8 mouse cellular contexts compared by ENCODE assay signal in the genomic region with DNA sequence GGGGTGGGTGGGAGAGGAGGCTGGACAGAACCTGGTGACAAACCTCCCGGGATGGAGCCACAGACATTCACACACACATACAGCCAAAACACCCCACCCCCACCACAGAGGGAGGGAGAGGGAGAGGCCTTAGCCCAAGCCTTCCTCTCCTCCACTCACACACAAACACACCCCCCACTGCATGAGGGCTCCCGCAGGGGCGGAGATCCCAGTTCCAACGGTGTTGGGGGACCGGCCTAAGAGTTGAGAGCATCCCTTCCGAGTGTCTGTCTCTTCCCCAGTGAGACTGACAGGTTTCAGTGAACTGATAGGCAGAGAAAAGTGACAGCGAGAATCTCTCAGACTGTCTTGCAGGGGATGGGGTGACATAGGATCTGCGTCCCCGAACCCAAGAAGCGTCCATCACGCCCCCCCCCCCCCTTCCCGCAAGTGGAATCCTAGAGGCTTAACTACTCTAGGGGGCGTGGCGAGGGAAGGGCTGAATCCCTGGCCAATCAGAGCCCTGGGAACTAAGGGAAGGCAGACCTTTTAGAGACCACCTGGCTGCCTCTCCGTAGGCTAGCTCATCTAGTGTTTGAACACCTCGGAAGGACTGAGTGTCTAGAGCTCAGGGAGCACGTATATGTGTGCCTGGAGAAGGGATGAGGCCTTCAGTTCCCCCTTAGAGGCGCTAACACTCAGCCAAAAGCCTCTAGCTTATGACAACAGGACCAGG. TPM values are rescaled to one million over a fixed set of nuclear protein-coding genes. Genes with fewer than 3 reads are reported as not detected.
DNase-seq lines count a peak whose midpoint lies in the region; ATAC-seq and TF ChIP-seq lines count a peak whose summit lies in the region.

No protein-coding gene starts in this region.

- under 1% methylated on average over 18 of the region's 18 CpGs for WGBS in cerebellum, adult 2 months
- under 1% methylated on average over 17 of the region's 18 CpGs for WGBS in hindbrain, embryonic 12.5 days
- 2% methylated on average over 16 of the region's 18 CpGs for WGBS in lung, postnatal 0 days

- H3K36me3 ChIP-seq in hindbrain, embryonic 12.5 days = no peaks in the 10 kb centered on the region
- no peaks in the 10 kb centered on the region for H3K36me3 ChIP-seq in lung, postnatal 0 days (ENCODE audit: insufficient read depth, low read length)

- no peaks in the 10 kb centered on the region for H3K9me3 ChIP-seq in hindbrain, embryonic 12.5 days (replicated peaks)
- no peaks in the 10 kb centered on the region for H3K9me3 ChIP-seq in lung, postnatal 0 days (ENCODE audit: low read length)

- H3K27me3 ChIP-seq in cerebellum, adult 2 months (ENCODE audit: control insufficient read depth, insufficient read depth, low read length) = peaks cover 2% of the 10 kb centered on the region; the same call in 1 of the 2 replicates
- H3K27me3 ChIP-seq in hindbrain, embryonic 12.5 days = peaks cover 63% of the 10 kb centered on the region
- H3K27me3 ChIP-seq in lung, postnatal 0 days (replicated peaks; ENCODE audit: insufficient read depth, low read length) = peaks cover 43% of the 10 kb centered on the region

- no peak for TF ChIP-seq CTCF in cerebellum, adult 2 months (IDR thresholded peaks at IDR 0.05; ENCODE audit: borderline replicate concordance, insufficient read depth, low read depth, low read length)
- peak; percentile 2; the same call in 1 of the 2 replicates for TF ChIP-seq CTCF in lung, postnatal 0 days (IDR thresholded peaks at IDR 0.05)

- ATAC-seq in frontal cortex, adult (ENCODE audit: low TSS enrichment) = peak; percentile 66
- peak; percentile 49 for ATAC-seq in hindbrain, embryonic 12.5 days (ENCODE audit: low FRiP score)
- ATAC-seq in lung, postnatal 0 days = peak; percentile 61

- peak overlapping the region; percentile 42 for H3K9ac ChIP-seq in hindbrain, embryonic 12.5 days
- peak overlapping the region; percentile 35 for H3K9ac ChIP-seq in lung, postnatal 0 days (replicated peaks; ENCODE audit: low read depth)

- peak overlapping the region; percentile 73 for H3K4me3 ChIP-seq in cerebellum, adult 2 months (replicated peaks; ENCODE audit: insufficient read depth, low read depth, low read length)
- H3K4me3 ChIP-seq in hindbrain, embryonic 12.5 days = peak overlapping the region; percentile 67
- H3K4me3 ChIP-seq in lung, postnatal 0 days (ENCODE audit: low read depth, low read length) = peak overlapping the region; percentile 60

- no peak for TF ChIP-seq EP300 in lung, postnatal 0 days (IDR thresholded peaks at IDR 0.05)

- H3K4me1 ChIP-seq in cerebellum, adult 2 months (ENCODE audit: control insufficient read depth, insufficient read depth, low read length) = peaks cover 5% of the 10 kb centered on the region; the same call in 1 of the 2 replicates
- peaks cover 36% of the 10 kb centered on the region for H3K4me1 ChIP-seq in hindbrain, embryonic 12.5 days
- H3K4me1 ChIP-seq in lung, postnatal 0 days (ENCODE audit: insufficient read depth, low read depth, low read length) = peaks cover 14% of the 10 kb centered on the region

- H3K4me2 ChIP-seq in hindbrain, embryonic 12.5 days (replicated peaks) = peak overlapping the region; percentile 95
- H3K4me2 ChIP-seq in lung, postnatal 0 days (replicated peaks; ENCODE audit: low read depth, low read length) = peak overlapping the region; percentile 99

- peak overlapping the region; percentile 82 for H3K27ac ChIP-seq in cerebellum, adult 2 months (ENCODE audit: insufficient read depth, low read length)
- peak overlapping the region; percentile 58 for H3K27ac ChIP-seq in hindbrain, embryonic 12.5 days
- H3K27ac ChIP-seq in lung, postnatal 0 days (ENCODE audit: low read length) = peak overlapping the region; percentile 84

- DNase-seq in frontal cortex, postnatal 25 days (ENCODE audit: low spot score in 2 of 2) = no peak
- DNase-seq in cerebellum, adult 2 months = peak; percentile 50 to 84
- DNase-seq in forelimb bud, embryonic 11.5 days (ENCODE audit: low read depth, low spot score) = peak; percentile 60
- peak; percentile 46 to 57 for DNase-seq in layer of hippocampus, postnatal 25 days (ENCODE audit: extremely low spot score in 1 of 2, low spot score in 1 of 2)
- peak; percentile 87 for DNase-seq in lung, postnatal 0 days (ENCODE audit: low spot score)
- DNase-seq in right cerebral cortex, adult 18-20 months = peak; percentile 83

- TF ChIP-seq POLR2A in cerebellum, adult 2 months (IDR thresholded peaks at IDR 0.05; ENCODE audit: borderline replicate concordance, insufficient read depth, low read length) = no peak

RNA-seq across cellular contexts. Expression of a gene that starts 2.0 kb away (rescaled TPM):
- polyA plus RNA-seq in cerebellum, adult 2 months (2012; rRNA removed) = 0.67 and 0.71 TPM in 2 replicates
- polyA plus RNA-seq in hindbrain, embryonic 12.5 days (2016; fragmentation: Nextera tagmentation; extraction: Ambion mirVana) = 0.10 TPM in 1 of 2 replicates, not detected in the other
- total RNA-seq in layer of hippocampus, postnatal 25 days (2021) = 1 to 10 TPM; 5.2 to 9.8 TPM
- 0.17 and 0.44 TPM in 2 replicates for polyA plus RNA-seq in lung, postnatal 0 days (2015; fragmentation: Nextera tagmentation; extraction: Ambion mirVana)

RNA-seq across cellular contexts. Expression of a gene that starts 25.5 kb away (rescaled TPM):
- 96.9 and 101 TPM in 2 replicates for polyA plus RNA-seq in cerebellum, adult 2 months (2012; rRNA removed)
- polyA plus RNA-seq in hindbrain, embryonic 12.5 days (2016; fragmentation: Nextera tagmentation; extraction: Ambion mirVana) = 67.8 and 68.0 TPM in 2 replicates
- 10 to 100 TPM; 85.9 to 96.3 TPM for total RNA-seq in layer of hippocampus, postnatal 25 days (2021)
- 23.8 and 26.6 TPM in 2 replicates for polyA plus RNA-seq in lung, postnatal 0 days (2015; fragmentation: Nextera tagmentation; extraction: Ambion mirVana)

RNA-seq across cellular contexts. Expression of a gene that starts 28.0 kb away (rescaled TPM):
- polyA plus RNA-seq in cerebellum, adult 2 months (2012; rRNA removed) = 1.1 and 2.0 TPM in 2 replicates
- 0.17 TPM in 1 of 2 replicates, not detected in the other for polyA plus RNA-seq in hindbrain, embryonic 12.5 days (2016; fragmentation: Nextera tagmentation; extraction: Ambion mirVana)
- not detected for total RNA-seq in layer of hippocampus, postnatal 25 days (2021)
- not detected in 2 replicates for polyA plus RNA-seq in lung, postnatal 0 days (2015; fragmentation: Nextera tagmentation; extraction: Ambion mirVana)

RNA-seq across cellular contexts. Expression of a gene that starts 36.3 kb away (rescaled TPM):
- 30.8 and 32.9 TPM in 2 replicates for polyA plus RNA-seq in cerebellum, adult 2 months (2012; rRNA removed)
- 52.7 and 60.3 TPM in 2 replicates for polyA plus RNA-seq in hindbrain, embryonic 12.5 days (2016; fragmentation: Nextera tagmentation; extraction: Ambion mirVana)
- 10 to 100 TPM; 15.2 to 16.3 TPM for total RNA-seq in layer of hippocampus, postnatal 25 days (2021)
- polyA plus RNA-seq in lung, postnatal 0 days (2015; fragmentation: Nextera tagmentation; extraction: Ambion mirVana) = 109 and 121 TPM in 2 replicates

RNA-seq across cellular contexts. Expression of a gene that starts 36.7 kb away (rescaled TPM):
- 52.2 and 53.9 TPM in 2 replicates for polyA plus RNA-seq in cerebellum, adult 2 months (2012; rRNA removed)
- polyA plus RNA-seq in hindbrain, embryonic 12.5 days (2016; fragmentation: Nextera tagmentation; extraction: Ambion mirVana) = 95.6 and 96.8 TPM in 2 replicates
- total RNA-seq in layer of hippocampus, postnatal 25 days (2021) = 10 to 100 TPM; 37.8 to 39.1 TPM
- 51.0 and 57.8 TPM in 2 replicates for polyA plus RNA-seq in lung, postnatal 0 days (2015; fragmentation: Nextera tagmentation; extraction: Ambion mirVana)

Comparison
In these comparisons a context has a peak if more than half of its experiments do, and no peak if none do; other contexts are left out.
1. DNase-seq: peak in cerebellum, adult 2 months (2 of 2), forelimb bud, embryonic 11.5 days (single experiment), layer of hippocampus, postnatal 25 days (2 of 2), lung, postnatal 0 days (single experiment) and right cerebral cortex, adult 18-20 months (single experiment); none in frontal cortex, postnatal 25 days (0 of 2).
2. Peak in every context shown above with its lines, with median percentiles within 50 percentile points of each other: ATAC-seq, H3K27ac ChIP-seq and H3K4me3 ChIP-seq.